Mouse (Mus musculus) Patski (cell line): Measurements from ENCODE around the gene Cyth1. TPM values are rescaled to one million over a fixed set of nuclear protein-coding genes. Genes with fewer than 3 reads are reported as not detected.

Experiments used
- ATAC-seq: fragments of 100-300 bp; one replicate; pipeline ENCODE4 v1.8.0; 2021
- CTCF ChIA-PET: fragments of 350-600 bp; sonication (Branson Sonifier 250); formaldehyde crosslinking; loops from one replicate; lab custom pipeline; 2022; ENCODE audit warnings: inconsistent platforms; lab: Charles Lee
- POLR2A ChIA-PET: fragments of 350-600 bp; sonication (Branson Sonifier 250); formaldehyde crosslinking; loops from one replicate; lab custom pipeline; 2022; ENCODE audit warnings: antibody characterized with exemption, inconsistent platforms; lab: Charles Lee
- DNase-seq: peaks from one replicate; pipeline ENCODE4 v3.0.0-alpha.2; 2011; ENCODE audit warnings: low read depth, low spot score
- H3K27me3 ChIP-seq: fragments of 371-371 bp; one replicate; pipeline ENCODE4 v1.5.1; 2021
- CTCF ChIP-seq: fragments of 100-300 bp; IDR thresholded peaks from one replicate; pipeline ENCODE4 v1.5.1; 2021
- in situ Hi-C: fragments of 300-500 bp; cut with MboI; formaldehyde crosslinking; loops from 3 replicates; pipeline ENCODE4 v1.11.1; 2018; ENCODE audit warnings: low pct_unique_long_range_greater_than_20kb, mixed read lengths
- polyA plus RNA-seq: library from polyadenylated mRNA; unstranded; gene quantifications from one replicate; pipeline ENCODE4 v1.2.3, GENCODE M21; 2021

Cyth1 gene
- polyA plus RNA-seq: 30.8 TPM

- H3K27me3 ChIP-seq: no peaks in the 10 kb centered on the region
- POLR2A ChIA-PET: interaction anchor here (0.6 to 1.2 kb wide), 3 partner anchors 9 to 164 kb away, joined by 3 to 5 read pairs (median 3); no protein-coding TSS in a partner anchor
- peak; percentile 98 for DNase-seq
- peak; percentile 83 for ATAC-seq
- in situ Hi-C loops: no loop called here
- CTCF ChIA-PET: interaction anchor here (1.1 to 1.6 kb wide), 2 partner anchors 11 to 16 kb away, joined by 4 to 5 read pairs; no protein-coding TSS in a partner anchor
- no peak for TF ChIP-seq CTCF
These were observed at the start of gene Cyth1 for GRCm38 (mm10) chr11:118248150-118249011. TSS of gene Cyth1 (minus strand) at chr11:118248592.

- in situ Hi-C loops: no loop called here
- DNase-seq (no peak), ATAC-seq (no peak)
- POLR2A ChIA-PET: no interaction called here
- CTCF ChIA-PET: no interaction called here
- no peaks in the 10 kb centered on the region for H3K27me3 ChIP-seq
- no peak for TF ChIP-seq CTCF
These were observed 49.6 kb upstream of the Cyth1 start for GRCm38 (mm10) chr11:118297967-118298366.

GRCm38 (mm10) chr11:118295026-118295425 lies 46.6 kb upstream of the Cyth1 start:
- ATAC-seq (no peak), DNase-seq (no peak)
- no peaks in the 10 kb centered on the region for H3K27me3 ChIP-seq
- ChIA-PET POLR2A (no interaction called here), CTCF (no interaction called here)
- no peak for TF ChIP-seq CTCF
- in situ Hi-C loops: no loop called here

GRCm38 (mm10) chr11:118292671-118293070 lies 44.3 kb upstream of the Cyth1 start:
- in situ Hi-C loops: no loop called here
- no peak for TF ChIP-seq CTCF
- no peaks in the 10 kb centered on the region for H3K27me3 ChIP-seq
- DNase-seq: no peak
- no peak for ATAC-seq
- ChIA-PET CTCF (no interaction called here), POLR2A (no interaction called here)

GRCm38 (mm10) chr11:118289999-118290889 lies 41.9 kb upstream of the Cyth1 start, which contains the start of gene Usp36:
TSS of gene Usp36 (minus strand) at chr11:118290244.
- ATAC-seq: peak; percentile 91
- no peaks in the 10 kb centered on the region for H3K27me3 ChIP-seq
- CTCF ChIA-PET: interaction anchor here (1.4 to 2.4 kb wide), 3 partner anchors 9 to 89 kb away, joined by 3 to 8 read pairs (median 5); no protein-coding TSS in a partner anchor
- TF ChIP-seq CTCF: no peak
- POLR2A ChIA-PET: interaction anchor here (0.6 to 1.4 kb wide), 4 partner anchors 9 to 112 kb away, joined by 3 to 5 read pairs (median 3); partner anchors contain the start of genes Cyth1 and Lgals3bp
- in situ Hi-C loops: no loop called here
- peak; percentile 98 for DNase-seq

- TF ChIP-seq CTCF: no peak
- DNase-seq (no peak), ATAC-seq (peak; percentile 23)
- POLR2A ChIA-PET: interaction anchor here (0.6 to 1.4 kb wide), 4 partner anchors 8 to 112 kb away, joined by 3 to 5 read pairs (median 3); partner anchors contain the start of genes Cyth1 and Lgals3bp
- CTCF ChIA-PET: interaction anchor here (1.4 to 2.4 kb wide), 3 partner anchors 9 to 90 kb away, joined by 3 to 8 read pairs (median 5); no protein-coding TSS in a partner anchor
- no peaks in the 10 kb centered on the region for H3K27me3 ChIP-seq
- in situ Hi-C loops: no loop called here
These were observed 41.2 kb upstream of the Cyth1 start for GRCm38 (mm10) chr11:118289562-118289961.

GRCm38 (mm10) chr11:118289037-118289511 lies 40.7 kb upstream of the Cyth1 start:
- TF ChIP-seq CTCF: no peak
- no peaks in the 10 kb centered on the region for H3K27me3 ChIP-seq
- CTCF ChIA-PET: no interaction called here
- in situ Hi-C loops: no loop called here
- POLR2A ChIA-PET: interaction anchor here (0.9 to 1.1 kb wide), 3 partner anchors 9 to 76 kb away, joined by 3 to 6 read pairs (median 5); partner anchors contain the start of gene Cyth1
- no peak for ATAC-seq
- no peak for DNase-seq

GRCm38 (mm10) chr11:118287573-118287972 lies 39.2 kb upstream of the Cyth1 start:
- H3K27me3 ChIP-seq: no peaks in the 10 kb centered on the region
- ATAC-seq (no peak), DNase-seq (no peak)
- ChIA-PET CTCF (no interaction called here), POLR2A (interaction anchor here (1.0 kb wide), 1 partner anchor 10 kb away, joined by 3 read pairs; no protein-coding TSS in a partner anchor)
- TF ChIP-seq CTCF: no peak
- in situ Hi-C loops: no loop called here

- TF ChIP-seq CTCF: no peak
- in situ Hi-C loops: no loop called here
- CTCF ChIA-PET: no interaction called here
- DNase-seq (no peak), ATAC-seq (no peak)
- no peaks in the 10 kb centered on the region for H3K27me3 ChIP-seq
- POLR2A ChIA-PET: interaction anchor here (1.5 kb wide), 1 partner anchor 15 kb away, joined by 3 read pairs; no protein-coding TSS in a partner anchor
These were observed 38.0 kb upstream of the Cyth1 start for GRCm38 (mm10) chr11:118286434-118286833.

GRCm38 (mm10) chr11:118285791-118286190 lies 37.4 kb upstream of the Cyth1 start:
- CTCF ChIA-PET: no interaction called here
- TF ChIP-seq CTCF: no peak
- ATAC-seq (no peak), DNase-seq (no peak)
- in situ Hi-C loops: no loop called here
- H3K27me3 ChIP-seq: no peaks in the 10 kb centered on the region
- POLR2A ChIA-PET: interaction anchor here (1.5 kb wide), 1 partner anchor 14 kb away, joined by 3 read pairs; no protein-coding TSS in a partner anchor
